Mouse (Mus musculus): ENCODE data around the gene Tctex1d2. TPM values are rescaled to one million over a fixed set of nuclear protein-coding genes. Genes with fewer than 3 reads are reported as not detected.

The Tctex1d2 gene
- polyA plus RNA-seq, 1 experiment from 2014 or later = 31.1 TPM

DNA sequence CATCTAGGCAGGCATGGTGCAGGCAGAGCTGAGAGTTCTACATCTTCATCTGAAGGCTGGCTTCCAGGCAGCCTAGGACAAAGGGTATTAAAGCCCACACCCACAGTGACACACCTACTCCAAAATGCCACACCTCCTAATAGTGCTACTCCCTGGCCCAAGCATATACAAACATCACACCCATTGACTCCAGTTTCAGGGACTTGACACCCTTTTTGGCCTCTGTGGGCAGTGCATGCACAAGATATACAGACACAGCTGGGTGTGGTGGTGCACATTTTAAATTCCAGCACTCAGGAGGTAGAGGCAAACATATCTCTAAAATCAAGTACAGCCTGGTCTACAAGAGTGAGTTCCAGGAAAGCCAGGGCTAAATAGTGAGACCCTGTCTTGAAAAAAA lies 36.6 kb downstream of the Tctex1d2 start:
- no peak overlapping the region for H3K27ac ChIP-seq (ENCODE audit: low read depth, low read length)
- no peak for ATAC-seq (ENCODE audit: low FRiP score)
- DNase-seq (ENCODE audit: low spot score) = no peak
- H3K4me3 ChIP-seq (ENCODE audit: low read depth, low read length) = no peak overlapping the region
- H3K36me3 ChIP-seq (ENCODE audit: control insufficient read depth, insufficient read depth, low read length) = no peaks in the 10 kb centered on the region
- no peaks in the 10 kb centered on the region for H3K9me3 ChIP-seq (ENCODE audit: control insufficient read depth, low read length)
- H3K4me1 ChIP-seq (replicated peaks; ENCODE audit: control insufficient read depth, insufficient read depth, low read length) = no peaks in the 10 kb centered on the region
- H3K27me3 ChIP-seq (ENCODE audit: control insufficient read depth, insufficient read depth, low read length) = no peaks in the 10 kb centered on the region
- no peak overlapping the region for H3K4me2 ChIP-seq (replicated peaks; ENCODE audit: low read depth, low read length)
- no peak overlapping the region for H3K9ac ChIP-seq (ENCODE audit: low read depth, low read length)

- H3K27me3 ChIP-seq (ENCODE audit: control insufficient read depth, insufficient read depth, low read length) = no peaks in the 10 kb centered on the region
- H3K4me3 ChIP-seq (ENCODE audit: low read depth, low read length) = no peak overlapping the region
- no peaks in the 10 kb centered on the region for H3K9me3 ChIP-seq (ENCODE audit: control insufficient read depth, low read length)
- no peak overlapping the region for H3K4me2 ChIP-seq (replicated peaks; ENCODE audit: low read depth, low read length)
- ATAC-seq (ENCODE audit: low FRiP score) = no peak
- no peak for DNase-seq (ENCODE audit: low spot score)
- H3K27ac ChIP-seq (ENCODE audit: low read depth, low read length) = no peak overlapping the region
- no peaks in the 10 kb centered on the region for H3K4me1 ChIP-seq (replicated peaks; ENCODE audit: control insufficient read depth, insufficient read depth, low read length)
- no peak overlapping the region for H3K9ac ChIP-seq (ENCODE audit: low read depth, low read length)
- WGBS = 97% methylated on average over 1 of the region's 1 CpGs
- no peaks in the 10 kb centered on the region for H3K36me3 ChIP-seq (ENCODE audit: control insufficient read depth, insufficient read depth, low read length)
Observed at GRCm38 (mm10) chr16:32456761-32457160, 37.3 kb downstream of the Tctex1d2 start.

GRCm38 (mm10) chr16:32457589-32458386 lies 38.3 kb downstream of the Tctex1d2 start:
- DNase-seq (ENCODE audit: low spot score) (peak; percentile 48), ATAC-seq (ENCODE audit: low FRiP score) (no peak)
- no peaks in the 10 kb centered on the region for H3K27me3 ChIP-seq (ENCODE audit: control insufficient read depth, insufficient read depth, low read length)
- H3K4me3 ChIP-seq (ENCODE audit: low read depth, low read length) = no peak overlapping the region
- H3K9ac ChIP-seq (ENCODE audit: low read depth, low read length) = no peak overlapping the region
- H3K4me1 ChIP-seq (replicated peaks; ENCODE audit: control insufficient read depth, insufficient read depth, low read length) = no peaks in the 10 kb centered on the region
- no peaks in the 10 kb centered on the region for H3K36me3 ChIP-seq (ENCODE audit: control insufficient read depth, insufficient read depth, low read length)
- WGBS = 66% methylated on average over 10 of the region's 10 CpGs
- H3K9me3 ChIP-seq (ENCODE audit: control insufficient read depth, low read length) = no peaks in the 10 kb centered on the region
- H3K27ac ChIP-seq (ENCODE audit: low read depth, low read length) = no peak overlapping the region
- no peak overlapping the region for H3K4me2 ChIP-seq (replicated peaks; ENCODE audit: low read depth, low read length)

DNA sequence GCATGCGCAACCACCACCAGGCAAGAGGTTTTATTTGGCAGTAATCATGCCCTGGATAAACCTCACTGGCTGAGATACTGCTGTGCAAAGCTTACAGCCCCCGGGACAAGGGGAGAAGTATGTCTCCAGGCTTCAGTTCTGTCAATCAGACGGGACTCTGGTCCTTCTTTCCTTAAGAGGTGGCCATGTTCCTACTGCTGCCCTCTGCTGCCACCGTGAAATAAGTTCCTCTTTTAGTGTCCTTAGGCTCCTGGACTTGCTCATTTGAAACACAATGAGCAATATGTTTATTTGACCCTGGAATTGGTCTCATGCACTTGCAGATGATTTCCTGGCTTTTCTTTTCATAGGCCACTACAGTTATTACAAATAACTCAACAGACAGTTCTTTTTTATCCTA lies 41.0 kb downstream of the Tctex1d2 start:
- Histone ChIP-seq H3K36me3 (ENCODE audit: control insufficient read depth, insufficient read depth, low read length) (no peaks in the 10 kb centered on the region), H3K9ac (ENCODE audit: low read depth, low read length) (no peak overlapping the region), H3K9me3 (ENCODE audit: control insufficient read depth, low read length) (no peaks in the 10 kb centered on the region), H3K4me2 (replicated peaks; ENCODE audit: low read depth, low read length) (no peak overlapping the region), H3K27me3 (ENCODE audit: control insufficient read depth, insufficient read depth, low read length) (no peaks in the 10 kb centered on the region), H3K4me3 (ENCODE audit: low read depth, low read length) (no peak overlapping the region), H3K4me1 (replicated peaks; ENCODE audit: control insufficient read depth, insufficient read depth, low read length) (no peaks in the 10 kb centered on the region), H3K27ac (ENCODE audit: low read depth, low read length) (no peak overlapping the region)
- DNase-seq (ENCODE audit: low spot score) = no peak
- no peak for ATAC-seq (ENCODE audit: low FRiP score)
- 64% methylated on average over 4 of the region's 4 CpGs for WGBS

GRCm38 (mm10) chr16:32461713-32462112 lies 42.2 kb downstream of the Tctex1d2 start:
- Histone ChIP-seq H3K27ac (ENCODE audit: low read depth, low read length) (no peak overlapping the region), H3K9me3 (ENCODE audit: control insufficient read depth, low read length) (no peaks in the 10 kb centered on the region), H3K9ac (ENCODE audit: low read depth, low read length) (no peak overlapping the region), H3K4me2 (replicated peaks; ENCODE audit: low read depth, low read length) (no peak overlapping the region), H3K4me3 (ENCODE audit: low read depth, low read length) (no peak overlapping the region), H3K4me1 (replicated peaks; ENCODE audit: control insufficient read depth, insufficient read depth, low read length) (no peaks in the 10 kb centered on the region), H3K36me3 (ENCODE audit: control insufficient read depth, insufficient read depth, low read length) (no peaks in the 10 kb centered on the region), H3K27me3 (ENCODE audit: control insufficient read depth, insufficient read depth, low read length) (no peaks in the 10 kb centered on the region)
- 94% methylated on average over 5 of the region's 5 CpGs for WGBS
- DNase-seq (ENCODE audit: low spot score) (no peak), ATAC-seq (ENCODE audit: low FRiP score) (no peak)

DNA sequence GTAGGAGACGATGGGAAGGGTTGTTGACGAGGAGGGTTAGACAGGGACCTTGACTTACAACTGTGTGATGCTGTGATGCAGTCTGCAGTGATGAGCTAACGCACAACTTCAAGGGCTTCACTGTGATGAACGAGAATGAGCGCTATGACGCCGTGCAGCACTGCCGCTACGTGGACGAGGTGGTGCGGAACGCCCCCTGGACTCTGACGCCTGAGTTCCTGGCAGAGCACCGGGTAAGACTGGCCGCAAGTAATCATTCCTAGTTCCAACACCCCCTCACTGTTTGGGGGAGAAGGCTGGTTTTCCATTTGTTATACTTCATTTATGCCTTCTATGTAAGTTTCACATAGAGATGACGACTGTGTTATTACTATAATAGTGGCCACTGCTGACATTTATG lies 43.4 kb downstream of the Tctex1d2 start:
- Histone ChIP-seq H3K9ac (ENCODE audit: low read depth, low read length) (no peak overlapping the region), H3K27me3 (ENCODE audit: control insufficient read depth, insufficient read depth, low read length) (no peaks in the 10 kb centered on the region), H3K4me1 (replicated peaks; ENCODE audit: control insufficient read depth, insufficient read depth, low read length) (no peaks in the 10 kb centered on the region), H3K27ac (ENCODE audit: low read depth, low read length) (no peak overlapping the region), H3K9me3 (ENCODE audit: control insufficient read depth, low read length) (no peaks in the 10 kb centered on the region), H3K4me2 (replicated peaks; ENCODE audit: low read depth, low read length) (no peak overlapping the region), H3K4me3 (ENCODE audit: low read depth, low read length) (no peak overlapping the region), H3K36me3 (ENCODE audit: control insufficient read depth, insufficient read depth, low read length) (no peaks in the 10 kb centered on the region)
- WGBS = 97% methylated on average over 16 of the region's 16 CpGs
- DNase-seq (ENCODE audit: low spot score) (no peak), ATAC-seq (ENCODE audit: low FRiP score) (no peak)

DNA sequence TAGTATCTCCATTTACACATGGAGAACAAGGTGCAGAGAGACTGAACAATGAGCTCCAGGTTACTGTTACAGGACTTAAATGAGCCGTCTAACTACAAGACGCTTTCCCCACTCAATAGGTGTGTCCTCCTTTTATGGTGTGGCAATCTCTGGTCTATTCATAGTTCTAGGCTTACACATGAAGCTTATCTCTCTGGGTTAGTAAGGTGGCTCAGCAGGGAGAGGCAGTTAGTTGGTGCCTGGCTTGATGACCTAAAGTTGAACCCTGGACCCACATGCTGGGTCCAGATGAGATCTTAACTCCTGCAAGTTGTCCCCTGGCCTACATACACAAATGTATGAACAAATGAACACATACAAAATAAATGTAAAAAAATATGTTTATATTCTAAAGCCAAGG lies 43.9 kb downstream of the Tctex1d2 start:
- H3K36me3 ChIP-seq (ENCODE audit: control insufficient read depth, insufficient read depth, low read length) = no peaks in the 10 kb centered on the region
- no peaks in the 10 kb centered on the region for H3K9me3 ChIP-seq (ENCODE audit: control insufficient read depth, low read length)
- H3K27ac ChIP-seq (ENCODE audit: low read depth, low read length) = no peak overlapping the region
- no peak overlapping the region for H3K9ac ChIP-seq (ENCODE audit: low read depth, low read length)
- 93% methylated on average over 2 of the region's 2 CpGs for WGBS
- H3K4me3 ChIP-seq (ENCODE audit: low read depth, low read length) = no peak overlapping the region
- no peak overlapping the region for H3K4me2 ChIP-seq (replicated peaks; ENCODE audit: low read depth, low read length)
- H3K27me3 ChIP-seq (ENCODE audit: control insufficient read depth, insufficient read depth, low read length) = no peaks in the 10 kb centered on the region
- H3K4me1 ChIP-seq (replicated peaks; ENCODE audit: control insufficient read depth, insufficient read depth, low read length) = no peaks in the 10 kb centered on the region
- ATAC-seq (ENCODE audit: low FRiP score) = no peak
- DNase-seq (ENCODE audit: low spot score) = no peak

DNA sequence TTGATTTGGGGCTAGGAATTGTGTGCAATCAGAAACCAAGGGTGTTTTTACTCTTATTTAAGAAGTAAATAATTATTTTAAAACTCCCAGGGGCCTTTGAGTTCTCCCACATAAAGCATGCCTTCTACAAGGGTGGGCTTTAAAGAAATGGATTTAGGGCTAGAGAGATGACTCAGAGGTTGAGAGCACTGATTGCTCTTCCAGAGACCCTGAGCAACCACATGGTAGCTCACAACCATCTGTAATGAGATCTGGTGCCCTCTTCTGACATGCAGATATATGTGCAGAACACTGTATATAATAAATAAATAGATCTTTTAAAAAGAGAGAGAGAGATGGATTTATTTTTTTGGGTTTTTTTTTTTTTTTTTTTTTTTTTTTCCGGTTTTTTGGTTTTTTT lies 45.4 kb downstream of the Tctex1d2 start:
- ATAC-seq (ENCODE audit: low FRiP score) (no peak), DNase-seq (ENCODE audit: low spot score) (no peak)
- Histone ChIP-seq H3K36me3 (ENCODE audit: control insufficient read depth, insufficient read depth, low read length) (no peaks in the 10 kb centered on the region), H3K9me3 (ENCODE audit: control insufficient read depth, low read length) (no peaks in the 10 kb centered on the region), H3K4me2 (replicated peaks; ENCODE audit: low read depth, low read length) (no peak overlapping the region), H3K4me3 (ENCODE audit: low read depth, low read length) (no peak overlapping the region), H3K4me1 (replicated peaks; ENCODE audit: control insufficient read depth, insufficient read depth, low read length) (no peaks in the 10 kb centered on the region), H3K27me3 (ENCODE audit: control insufficient read depth, insufficient read depth, low read length) (no peaks in the 10 kb centered on the region), H3K9ac (ENCODE audit: low read depth, low read length) (no peak overlapping the region), H3K27ac (ENCODE audit: low read depth, low read length) (no peak overlapping the region)
- no CpG with 5 or more reads among the region's 1 CpGs for WGBS

DNA sequence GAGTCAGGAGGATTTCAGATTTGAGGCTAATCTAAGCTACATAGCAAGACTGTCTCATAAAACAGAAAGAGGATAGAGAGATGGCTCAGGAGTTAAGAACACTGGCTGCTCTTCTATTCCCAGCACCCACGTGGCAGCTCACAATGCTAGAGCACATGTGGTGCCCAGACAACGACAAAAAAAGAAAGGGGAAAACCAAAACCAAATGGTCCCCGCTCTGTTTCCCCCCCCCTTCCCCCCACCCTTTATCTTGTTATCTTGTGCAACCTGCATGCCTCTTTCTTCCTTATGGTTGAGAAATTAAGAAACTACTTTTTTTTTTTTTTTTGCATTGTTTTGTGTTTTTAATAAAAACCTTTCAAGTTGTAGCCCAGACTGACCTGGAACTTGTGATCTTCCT lies 49.0 kb downstream of the Tctex1d2 start:
- H3K9me3 ChIP-seq (ENCODE audit: control insufficient read depth, low read length) = no peaks in the 10 kb centered on the region
- H3K9ac ChIP-seq (ENCODE audit: low read depth, low read length) = no peak overlapping the region
- 86% methylated on average over 3 of the region's 3 CpGs for WGBS
- no peaks in the 10 kb centered on the region for H3K27me3 ChIP-seq (ENCODE audit: control insufficient read depth, insufficient read depth, low read length)
- no peaks in the 10 kb centered on the region for H3K36me3 ChIP-seq (ENCODE audit: control insufficient read depth, insufficient read depth, low read length)
- no peak for DNase-seq (ENCODE audit: low spot score)
- ATAC-seq (ENCODE audit: low FRiP score) = no peak
- H3K4me3 ChIP-seq (ENCODE audit: low read depth, low read length) = no peak overlapping the region
- no peak overlapping the region for H3K4me2 ChIP-seq (replicated peaks; ENCODE audit: low read depth, low read length)
- no peaks in the 10 kb centered on the region for H3K4me1 ChIP-seq (replicated peaks; ENCODE audit: control insufficient read depth, insufficient read depth, low read length)
- no peak overlapping the region for H3K27ac ChIP-seq (ENCODE audit: low read depth, low read length)
